Mouse (Mus musculus): ENCODE results near the gene Inf2. TPM values are rescaled to one million over a fixed set of nuclear protein-coding genes. Genes with fewer than 3 reads are reported as not detected.

Inf2 gene
- polyA plus RNA-seq, 1 experiment = 33.6 TPM

DNA sequence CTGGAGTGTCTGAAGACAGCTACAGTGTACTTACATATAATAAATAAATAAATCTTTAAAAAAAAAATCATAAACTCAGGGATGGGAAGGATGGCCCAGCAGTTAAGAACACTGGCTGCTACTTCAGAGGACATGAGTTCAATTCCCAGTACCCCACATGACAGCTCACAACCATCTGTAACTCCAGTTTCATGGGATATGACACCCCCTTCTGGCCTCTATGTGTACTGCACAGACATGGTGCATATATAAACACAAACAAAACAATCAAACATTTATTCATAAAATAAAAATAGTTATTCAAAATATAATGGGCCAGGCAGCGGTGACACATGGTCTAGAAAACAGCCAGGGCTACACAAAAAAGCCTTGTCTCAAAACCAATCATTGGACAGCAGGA is 39.3 kb upstream of the Inf2 start:
- no peak for DNase-seq
- TF ChIP-seq CTCF (IDR thresholded peaks at IDR 0.05; ENCODE audit: insufficient read depth, low read length) = no peak
- no peak for TF ChIP-seq POLR2A (IDR thresholded peaks at IDR 0.05; ENCODE audit: borderline replicate concordance, extremely low read depth, low read depth, low read length)
- Histone ChIP-seq H3K4me3 (replicated peaks; ENCODE audit: extremely low read depth, low read depth, low read length) (no peak overlapping the region), H3K4me1 (ENCODE audit: control insufficient read depth, insufficient read depth, low read length) (no peaks in the 10 kb centered on the region)
- 86% methylated on average over 1 of the region's 1 CpGs for WGBS

GRCm38 (mm10) chr12:112551861-112552375 is 36.7 kb upstream of the Inf2 start:
- H3K4me3 ChIP-seq (replicated peaks; ENCODE audit: extremely low read depth, low read depth, low read length) = no peak overlapping the region
- H3K4me1 ChIP-seq (ENCODE audit: control insufficient read depth, insufficient read depth, low read length) = no peaks in the 10 kb centered on the region
- TF ChIP-seq CTCF (IDR thresholded peaks at IDR 0.05; ENCODE audit: insufficient read depth, low read length) (peak; percentile 100), POLR2A (IDR thresholded peaks at IDR 0.05; ENCODE audit: borderline replicate concordance, extremely low read depth, low read depth, low read length) (no peak)
- peak; percentile 91 for DNase-seq
- WGBS = 10% methylated on average over 13 of the region's 13 CpGs

- Histone ChIP-seq H3K4me1 (ENCODE audit: control insufficient read depth, insufficient read depth, low read length) (no peaks in the 10 kb centered on the region), H3K4me3 (replicated peaks; ENCODE audit: extremely low read depth, low read depth, low read length) (no peak overlapping the region)
- TF ChIP-seq CTCF (IDR thresholded peaks at IDR 0.05; ENCODE audit: insufficient read depth, low read length) (no peak), POLR2A (IDR thresholded peaks at IDR 0.05; ENCODE audit: borderline replicate concordance, extremely low read depth, low read depth, low read length) (no peak)
- DNase-seq = no peak
- 55% methylated on average over 5 of the region's 5 CpGs for WGBS
Observed at GRCm38 (mm10) chr12:112552520-112552919, 36.1 kb upstream of the Inf2 start.

DNA sequence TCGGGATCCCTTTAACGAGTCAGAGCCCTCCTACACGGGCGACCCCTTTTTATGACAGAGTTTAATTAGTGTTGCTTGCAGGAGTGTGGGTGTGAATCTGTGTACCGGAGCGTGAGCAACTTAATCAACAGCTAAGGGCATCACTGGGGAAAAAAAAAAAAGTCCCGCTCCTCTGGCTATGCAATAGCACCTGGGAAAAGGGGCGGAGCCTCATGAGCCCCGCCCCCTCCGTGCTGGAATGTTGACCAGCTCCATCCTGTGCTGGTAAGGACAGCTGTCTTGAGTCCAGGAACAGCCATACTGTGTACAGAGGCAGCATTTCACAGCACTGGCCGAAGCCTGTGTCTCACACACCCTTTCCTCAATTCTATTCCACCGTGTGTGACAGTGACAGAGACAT is 33.7 kb upstream of the Inf2 start:
- peak; percentile 27 for DNase-seq
- no peak overlapping the region for H3K4me3 ChIP-seq (replicated peaks; ENCODE audit: extremely low read depth, low read depth, low read length)
- 38% methylated on average over 12 of the region's 12 CpGs for WGBS

GRCm38 (mm10) chr12:112556531-112557060 is 32.0 kb upstream of the Inf2 start:
- H3K4me1 ChIP-seq (ENCODE audit: control insufficient read depth, insufficient read depth, low read length) = no peaks in the 10 kb centered on the region
- no peak for TF ChIP-seq POLR2A (IDR thresholded peaks at IDR 0.05; ENCODE audit: borderline replicate concordance, extremely low read depth, low read depth, low read length)
- no peak for TF ChIP-seq CTCF (IDR thresholded peaks at IDR 0.05; ENCODE audit: insufficient read depth, low read length)
- no peak for DNase-seq
- WGBS = 66% methylated on average over 9 of the region's 9 CpGs
- H3K4me3 ChIP-seq (replicated peaks; ENCODE audit: extremely low read depth, low read depth, low read length) = no peak overlapping the region

More for the DNA sequence above, 33.7 kb upstream of the Inf2 start:
- TF ChIP-seq CTCF (IDR thresholded peaks at IDR 0.05; ENCODE audit: insufficient read depth, low read length) (no peak), POLR2A (IDR thresholded peaks at IDR 0.05; ENCODE audit: borderline replicate concordance, extremely low read depth, low read depth, low read length) (no peak)
- no peaks in the 10 kb centered on the region for H3K4me1 ChIP-seq (ENCODE audit: control insufficient read depth, insufficient read depth, low read length)

- TF ChIP-seq CTCF (IDR thresholded peaks at IDR 0.05; ENCODE audit: insufficient read depth, low read length) = no peak
- TF ChIP-seq POLR2A (IDR thresholded peaks at IDR 0.05; ENCODE audit: borderline replicate concordance, extremely low read depth, low read depth, low read length) = no peak
- no peaks in the 10 kb centered on the region for H3K4me1 ChIP-seq (ENCODE audit: control insufficient read depth, insufficient read depth, low read length)
- 91% methylated on average over 5 of the region's 5 CpGs for WGBS
Observed at GRCm38 (mm10) chr12:112557219-112557618, 31.4 kb upstream of the Inf2 start.

GRCm38 (mm10) chr12:112559231-112559630 is 29.4 kb upstream of the Inf2 start:
- no peak for TF ChIP-seq POLR2A (IDR thresholded peaks at IDR 0.05; ENCODE audit: borderline replicate concordance, extremely low read depth, low read depth, low read length)
- no peak for TF ChIP-seq CTCF (IDR thresholded peaks at IDR 0.05; ENCODE audit: insufficient read depth, low read length)
- Histone ChIP-seq H3K4me3 (replicated peaks; ENCODE audit: extremely low read depth, low read depth, low read length) (no peak overlapping the region), H3K4me1 (ENCODE audit: control insufficient read depth, insufficient read depth, low read length) (no peaks in the 10 kb centered on the region)
- WGBS = 43% methylated on average over 3 of the region's 3 CpGs
- no peak for DNase-seq

More at GRCm38 (mm10) chr12:112557219-112557618, 31.4 kb upstream of the Inf2 start:
- DNase-seq = no peak
- H3K4me3 ChIP-seq (replicated peaks; ENCODE audit: extremely low read depth, low read depth, low read length) = no peak overlapping the region

GRCm38 (mm10) chr12:112559671-112560070 is 28.9 kb upstream of the Inf2 start:
- no peak for DNase-seq
- TF ChIP-seq POLR2A (IDR thresholded peaks at IDR 0.05; ENCODE audit: borderline replicate concordance, extremely low read depth, low read depth, low read length) (no peak), CTCF (IDR thresholded peaks at IDR 0.05; ENCODE audit: insufficient read depth, low read length) (no peak)
- H3K4me1 ChIP-seq (ENCODE audit: control insufficient read depth, insufficient read depth, low read length) = no peaks in the 10 kb centered on the region
- no peak overlapping the region for H3K4me3 ChIP-seq (replicated peaks; ENCODE audit: extremely low read depth, low read depth, low read length)
- 72% methylated on average over 6 of the region's 6 CpGs for WGBS

GRCm38 (mm10) chr12:112560176-112560797 is 28.3 kb upstream of the Inf2 start:
- WGBS = 64% methylated on average over 5 of the region's 5 CpGs
- no peak for DNase-seq
- Histone ChIP-seq H3K4me3 (replicated peaks; ENCODE audit: extremely low read depth, low read depth, low read length) (no peak overlapping the region), H3K4me1 (ENCODE audit: control insufficient read depth, insufficient read depth, low read length) (no peaks in the 10 kb centered on the region)
- TF ChIP-seq CTCF (IDR thresholded peaks at IDR 0.05; ENCODE audit: insufficient read depth, low read length) (peak; percentile 38; the same call in 1 of the 2 replicates), POLR2A (IDR thresholded peaks at IDR 0.05; ENCODE audit: borderline replicate concordance, extremely low read depth, low read depth, low read length) (no peak)

DNA sequence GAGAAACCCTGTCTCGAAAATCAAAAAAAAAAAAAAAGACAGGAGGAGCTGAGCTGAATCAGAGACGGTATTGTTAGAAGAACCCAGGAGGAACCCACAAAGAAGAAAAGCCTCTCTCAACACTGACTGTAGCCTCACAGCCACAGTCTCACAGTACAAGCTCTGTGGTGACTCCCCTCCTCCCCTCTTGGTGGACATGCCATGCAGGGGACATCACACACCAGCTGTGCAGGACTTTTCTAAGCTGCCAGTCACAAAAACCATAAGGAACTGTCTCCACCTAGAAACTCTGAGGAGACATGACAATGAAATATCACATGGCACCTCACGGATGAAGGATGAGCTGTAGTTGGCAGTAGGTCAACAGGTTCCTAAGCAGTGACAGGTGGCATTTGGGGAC is 27.4 kb upstream of the Inf2 start:
- WGBS = 71% methylated on average over 3 of the region's 3 CpGs
- TF ChIP-seq CTCF (IDR thresholded peaks at IDR 0.05; ENCODE audit: insufficient read depth, low read length) (no peak), POLR2A (IDR thresholded peaks at IDR 0.05; ENCODE audit: borderline replicate concordance, extremely low read depth, low read depth, low read length) (no peak)
- Histone ChIP-seq H3K4me1 (ENCODE audit: control insufficient read depth, insufficient read depth, low read length) (no peaks in the 10 kb centered on the region), H3K4me3 (replicated peaks; ENCODE audit: extremely low read depth, low read depth, low read length) (no peak overlapping the region)
- no peak for DNase-seq

All from lung, adult 2 months (tissue).